Mouse (Mus musculus) embryonic facial prominence, embryonic 14.5 days (tissue): ENCODE results near the gene Pitpnc1. TPM values are rescaled to one million over a fixed set of nuclear protein-coding genes. Genes with fewer than 3 reads are reported as not detected.

Experiments
- polyA plus RNA-seq: library from polyadenylated mRNA; unstranded; fragments of >200 nt; fragmentation: Nextera tagmentation; extraction: Ambion mirVana; gene quantifications from 2 replicates; pipeline ENCODE4 v1.2.1, GENCODE M21; 2014

The Pitpnc1 gene
- polyA plus RNA-seq, 1 experiment from 2014 or later, result 20.6 TPM

Other genes starting within 250 kb of the Pitpnc1 start
- gene Psmd12, start 8.8 kb upstream of the Pitpnc1 start, polyA plus RNA-seq, result 154 and 160 TPM in 2 replicates
- gene Helz, start 77.2 kb upstream of the Pitpnc1 start, polyA plus RNA-seq, result 21.7 and 22.0 TPM in 2 replicates
- gene Cacng1, start 245.8 kb upstream of the Pitpnc1 start, polyA plus RNA-seq, result 23.5 and 41.8 TPM in 2 replicates